Mouse (Mus musculus): ENCODE measurements around the gene Serpinb9. TPM values are rescaled to one million over a fixed set of nuclear protein-coding genes. Genes with fewer than 3 reads are reported as not detected.

The Serpinb9 gene
- polyA plus RNA-seq, 1 experiment from 2014 or later: 7.9 TPM

GRCm38 (mm10) chr13:32968353-32968984, 34.6 kb upstream of the Serpinb9 start:
- Histone ChIP-seq H3K4me1 (ENCODE audit: control insufficient read depth, insufficient read depth, low read length) (no peaks in the 10 kb centered on the region), H3K36me3 (ENCODE audit: control insufficient read depth, insufficient read depth, low read length) (no peaks in the 10 kb centered on the region), H3K9ac (ENCODE audit: low read depth, low read length) (no peak overlapping the region), H3K27me3 (ENCODE audit: control insufficient read depth, insufficient read depth, low read length) (no peaks in the 10 kb centered on the region), H3K4me3 (ENCODE audit: low read length) (no peak overlapping the region), H3K27ac (ENCODE audit: low read depth, low read length) (no peak overlapping the region), H3K9me3 (ENCODE audit: control insufficient read depth, low read length) (no peaks in the 10 kb centered on the region), H3K4me2 (replicated peaks; ENCODE audit: low read depth, low read length) (no peak overlapping the region)
- 82% methylated on average over 5 of the region's 5 CpGs for WGBS
- ATAC-seq (ENCODE audit: low FRiP score, low TSS enrichment): no peak

GRCm38 (mm10) chr13:32968996-32969640, 33.9 kb upstream of the Serpinb9 start:
- WGBS: 76% methylated on average over 4 of the region's 4 CpGs
- Histone ChIP-seq H3K36me3 (ENCODE audit: control insufficient read depth, insufficient read depth, low read length) (no peaks in the 10 kb centered on the region), H3K9ac (ENCODE audit: low read depth, low read length) (no peak overlapping the region), H3K4me2 (replicated peaks; ENCODE audit: low read depth, low read length) (no peak overlapping the region), H3K4me3 (ENCODE audit: low read length) (no peak overlapping the region), H3K4me1 (ENCODE audit: control insufficient read depth, insufficient read depth, low read length) (no peaks in the 10 kb centered on the region), H3K27ac (ENCODE audit: low read depth, low read length) (no peak overlapping the region), H3K27me3 (ENCODE audit: control insufficient read depth, insufficient read depth, low read length) (no peaks in the 10 kb centered on the region), H3K9me3 (ENCODE audit: control insufficient read depth, low read length) (no peaks in the 10 kb centered on the region)
- ATAC-seq (ENCODE audit: low FRiP score, low TSS enrichment): no peak

- no peak for ATAC-seq (ENCODE audit: low FRiP score, low TSS enrichment)
- Histone ChIP-seq H3K4me1 (ENCODE audit: control insufficient read depth, insufficient read depth, low read length) (no peaks in the 10 kb centered on the region), H3K4me2 (replicated peaks; ENCODE audit: low read depth, low read length) (no peak overlapping the region), H3K9me3 (ENCODE audit: control insufficient read depth, low read length) (no peaks in the 10 kb centered on the region), H3K4me3 (ENCODE audit: low read length) (no peak overlapping the region), H3K9ac (ENCODE audit: low read depth, low read length) (no peak overlapping the region), H3K27me3 (ENCODE audit: control insufficient read depth, insufficient read depth, low read length) (no peaks in the 10 kb centered on the region), H3K27ac (ENCODE audit: low read depth, low read length) (no peak overlapping the region), H3K36me3 (ENCODE audit: control insufficient read depth, insufficient read depth, low read length) (no peaks in the 10 kb centered on the region)
- 83% methylated on average over 1 of the region's 1 CpGs for WGBS
These were observed 33.4 kb upstream of the Serpinb9 start for GRCm38 (mm10) chr13:32969641-32970040.

GRCm38 (mm10) chr13:32970776-32971175, 32.3 kb upstream of the Serpinb9 start:
- Histone ChIP-seq H3K4me3 (ENCODE audit: low read length) (no peak overlapping the region), H3K4me1 (ENCODE audit: control insufficient read depth, insufficient read depth, low read length) (no peaks in the 10 kb centered on the region), H3K4me2 (replicated peaks; ENCODE audit: low read depth, low read length) (no peak overlapping the region), H3K27me3 (ENCODE audit: control insufficient read depth, insufficient read depth, low read length) (no peaks in the 10 kb centered on the region), H3K9me3 (ENCODE audit: control insufficient read depth, low read length) (no peaks in the 10 kb centered on the region), H3K27ac (ENCODE audit: low read depth, low read length) (no peak overlapping the region), H3K9ac (ENCODE audit: low read depth, low read length) (no peak overlapping the region), H3K36me3 (ENCODE audit: control insufficient read depth, insufficient read depth, low read length) (no peaks in the 10 kb centered on the region)
- no peak for ATAC-seq (ENCODE audit: low FRiP score, low TSS enrichment)
- WGBS: 94% methylated on average over 3 of the region's 3 CpGs

- no peak overlapping the region for H3K4me2 ChIP-seq (replicated peaks; ENCODE audit: low read depth, low read length)
- no peaks in the 10 kb centered on the region for H3K36me3 ChIP-seq (ENCODE audit: control insufficient read depth, insufficient read depth, low read length)
- no peak overlapping the region for H3K9ac ChIP-seq (ENCODE audit: low read depth, low read length)
- H3K4me3 ChIP-seq (ENCODE audit: low read length): no peak overlapping the region
- 93% methylated on average over 2 of the region's 2 CpGs for WGBS
- no peaks in the 10 kb centered on the region for H3K9me3 ChIP-seq (ENCODE audit: control insufficient read depth, low read length)
- ATAC-seq (ENCODE audit: low FRiP score, low TSS enrichment): no peak
- no peaks in the 10 kb centered on the region for H3K27me3 ChIP-seq (ENCODE audit: control insufficient read depth, insufficient read depth, low read length)
- H3K27ac ChIP-seq (ENCODE audit: low read depth, low read length): no peak overlapping the region
- no peaks in the 10 kb centered on the region for H3K4me1 ChIP-seq (ENCODE audit: control insufficient read depth, insufficient read depth, low read length)
These were observed 28.8 kb upstream of the Serpinb9 start for GRCm38 (mm10) chr13:32974268-32974667.

GRCm38 (mm10) chr13:32974889-32975460, 28.1 kb upstream of the Serpinb9 start:
- Histone ChIP-seq H3K27ac (ENCODE audit: low read depth, low read length) (no peak overlapping the region), H3K4me3 (ENCODE audit: low read length) (no peak overlapping the region), H3K27me3 (ENCODE audit: control insufficient read depth, insufficient read depth, low read length) (no peaks in the 10 kb centered on the region), H3K4me1 (ENCODE audit: control insufficient read depth, insufficient read depth, low read length) (no peaks in the 10 kb centered on the region), H3K9me3 (ENCODE audit: control insufficient read depth, low read length) (no peaks in the 10 kb centered on the region), H3K4me2 (replicated peaks; ENCODE audit: low read depth, low read length) (no peak overlapping the region), H3K36me3 (ENCODE audit: control insufficient read depth, insufficient read depth, low read length) (no peaks in the 10 kb centered on the region), H3K9ac (ENCODE audit: low read depth, low read length) (no peak overlapping the region)
- 72% methylated on average over 3 of the region's 3 CpGs for WGBS
- no peak for ATAC-seq (ENCODE audit: low FRiP score, low TSS enrichment)

GRCm38 (mm10) chr13:32975710-32976109, 27.3 kb upstream of the Serpinb9 start:
- H3K9ac ChIP-seq (ENCODE audit: low read depth, low read length): no peak overlapping the region
- H3K9me3 ChIP-seq (ENCODE audit: control insufficient read depth, low read length): no peaks in the 10 kb centered on the region
- no peak overlapping the region for H3K27ac ChIP-seq (ENCODE audit: low read depth, low read length)
- ATAC-seq (ENCODE audit: low FRiP score, low TSS enrichment): no peak
- H3K4me2 ChIP-seq (replicated peaks; ENCODE audit: low read depth, low read length): no peak overlapping the region
- no peak overlapping the region for H3K4me3 ChIP-seq (ENCODE audit: low read length)
- H3K4me1 ChIP-seq (ENCODE audit: control insufficient read depth, insufficient read depth, low read length): no peaks in the 10 kb centered on the region
- H3K36me3 ChIP-seq (ENCODE audit: control insufficient read depth, insufficient read depth, low read length): no peaks in the 10 kb centered on the region
- no peaks in the 10 kb centered on the region for H3K27me3 ChIP-seq (ENCODE audit: control insufficient read depth, insufficient read depth, low read length)
- 85% methylated on average over 2 of the region's 2 CpGs for WGBS

GRCm38 (mm10) chr13:32982556-32983042, 20.5 kb upstream of the Serpinb9 start:
- Histone ChIP-seq H3K36me3 (ENCODE audit: control insufficient read depth, insufficient read depth, low read length) (no peaks in the 10 kb centered on the region), H3K4me2 (replicated peaks; ENCODE audit: low read depth, low read length) (no peak overlapping the region), H3K4me3 (ENCODE audit: low read length) (no peak overlapping the region), H3K9ac (ENCODE audit: low read depth, low read length) (no peak overlapping the region), H3K27me3 (ENCODE audit: control insufficient read depth, insufficient read depth, low read length) (no peaks in the 10 kb centered on the region), H3K9me3 (ENCODE audit: control insufficient read depth, low read length) (no peaks in the 10 kb centered on the region), H3K27ac (ENCODE audit: low read depth, low read length) (no peak overlapping the region), H3K4me1 (ENCODE audit: control insufficient read depth, insufficient read depth, low read length) (no peaks in the 10 kb centered on the region)
- no peak for ATAC-seq (ENCODE audit: low FRiP score, low TSS enrichment)
- 88% methylated on average over 4 of the region's 4 CpGs for WGBS

GRCm38 (mm10) chr13:32986256-32986655, 16.8 kb upstream of the Serpinb9 start:
- Histone ChIP-seq H3K4me2 (replicated peaks; ENCODE audit: low read depth, low read length) (no peak overlapping the region), H3K36me3 (ENCODE audit: control insufficient read depth, insufficient read depth, low read length) (no peaks in the 10 kb centered on the region), H3K9me3 (ENCODE audit: control insufficient read depth, low read length) (no peaks in the 10 kb centered on the region), H3K27ac (ENCODE audit: low read depth, low read length) (no peak overlapping the region), H3K4me1 (ENCODE audit: control insufficient read depth, insufficient read depth, low read length) (no peaks in the 10 kb centered on the region), H3K9ac (ENCODE audit: low read depth, low read length) (no peak overlapping the region), H3K27me3 (ENCODE audit: control insufficient read depth, insufficient read depth, low read length) (no peaks in the 10 kb centered on the region), H3K4me3 (ENCODE audit: low read length) (no peak overlapping the region)
- ATAC-seq (ENCODE audit: low FRiP score, low TSS enrichment): no peak

All from kidney, embryonic 14.5 days (tissue).